Mouse (Mus musculus): ENCODE results near the gene Coq8a.

DNA sequence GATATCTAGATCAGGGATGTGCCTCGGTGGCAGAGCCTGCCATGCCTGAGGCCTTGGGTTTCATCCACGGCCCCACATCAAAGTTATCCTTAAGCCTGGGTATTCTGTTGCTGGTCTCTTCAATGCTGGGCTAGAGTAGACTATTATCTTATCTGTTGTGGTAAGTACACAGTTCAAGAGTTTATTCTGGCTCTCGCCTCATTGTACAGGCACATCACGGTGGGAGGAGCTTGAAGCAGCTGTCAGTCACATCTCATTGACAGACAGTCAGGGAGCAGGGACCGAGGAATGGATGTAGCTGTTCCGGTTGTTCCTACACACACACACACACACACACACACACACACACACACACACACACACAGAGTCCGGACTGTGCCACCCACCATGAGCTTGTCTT, 48.5 kb upstream of the Coq8a start:
- TF ChIP-seq ZNF384 (IDR thresholded peaks at IDR 0.05; ENCODE audit: low read depth, low read length) (no peak), SIN3A (IDR thresholded peaks at IDR 0.05; ENCODE audit: low read length) (no peak; the same call in 1 of the 2 replicates)
